Mouse (Mus musculus) brown adipose tissue, adult 24 weeks (tissue): ENCODE results near the gene Arl15. TPM values are rescaled to one million over a fixed set of nuclear protein-coding genes. Genes with fewer than 3 reads are reported as not detected.

Experiments used
- H3K27ac ChIP-seq: fragments of 200-500 bp; replicated peaks from 2 replicates; pipeline ENCODE4 v1.5.1; 2012; ENCODE audit warnings: low read depth, mild to moderate bottlenecking, low read length
- H3K4me1 ChIP-seq: fragments of 200-500 bp; 2 replicates; pipeline ENCODE4 v1.6.1; 2012; ENCODE audit warnings: low read length, mixed read lengths; ENCODE audit not compliant: control insufficient read depth, insufficient read depth, insufficient read length
- H3K4me3 ChIP-seq: fragments of 200-500 bp; 2 replicates; pipeline ENCODE4 v1.5.1; 2012; ENCODE audit warnings: low read depth, mild to moderate bottlenecking, low read length, moderate library complexity; ENCODE audit not compliant: insufficient read depth
- polyA plus RNA-seq: library from polyadenylated mRNA; stranded (reverse); fragments of >200 nt; gene quantifications from 2 replicates; pipeline ENCODE4 v1.2.4, GENCODE M21; 2012; ENCODE audit not compliant: missing spikeins, insufficient read depth, insufficient read length

The Arl15 gene
- polyA plus RNA-seq, 1 experiment = 9.0 TPM

GRCm38 (mm10) chr13:114074471-114074870, 280.2 kb downstream of the Arl15 start:
- Histone ChIP-seq H3K27ac (no peak overlapping the region), H3K4me1 (no peaks in the 10 kb centered on the region), H3K4me3 (no peak overlapping the region)

DNA sequence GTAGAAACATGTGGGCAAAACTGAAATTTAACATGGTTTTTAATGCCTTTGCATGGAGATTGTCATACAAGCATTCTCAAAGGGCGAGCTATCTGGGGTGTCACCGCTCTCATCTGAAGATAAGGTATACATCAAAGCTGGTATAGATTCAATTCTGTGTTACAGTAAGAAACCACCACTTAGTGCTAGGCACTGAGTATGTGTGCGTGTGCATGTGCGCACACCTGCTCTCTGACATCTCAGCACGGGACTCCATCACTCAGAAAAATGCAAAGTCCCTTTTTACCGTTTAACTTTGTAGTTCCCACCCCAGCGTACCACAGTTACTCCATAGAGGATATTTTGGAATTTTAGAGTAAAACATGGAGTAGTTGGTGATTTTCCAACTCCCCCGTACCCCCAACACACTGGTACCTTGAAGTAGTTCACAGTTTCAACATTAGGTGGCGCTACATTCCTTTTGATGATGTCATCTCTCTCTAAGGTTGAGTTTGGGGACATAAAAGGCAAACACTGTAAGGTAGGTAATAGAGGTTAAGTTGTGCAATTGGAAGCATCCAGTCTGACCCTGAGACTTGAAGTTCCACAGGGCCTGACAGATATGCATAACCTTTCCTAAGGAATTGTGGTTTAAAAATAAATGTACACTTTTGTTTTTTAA, 281.5 kb downstream of the Arl15 start:
- Histone ChIP-seq H3K4me3 (no peak overlapping the region), H3K27ac (no peak overlapping the region), H3K4me1 (no peaks in the 10 kb centered on the region)

DNA sequence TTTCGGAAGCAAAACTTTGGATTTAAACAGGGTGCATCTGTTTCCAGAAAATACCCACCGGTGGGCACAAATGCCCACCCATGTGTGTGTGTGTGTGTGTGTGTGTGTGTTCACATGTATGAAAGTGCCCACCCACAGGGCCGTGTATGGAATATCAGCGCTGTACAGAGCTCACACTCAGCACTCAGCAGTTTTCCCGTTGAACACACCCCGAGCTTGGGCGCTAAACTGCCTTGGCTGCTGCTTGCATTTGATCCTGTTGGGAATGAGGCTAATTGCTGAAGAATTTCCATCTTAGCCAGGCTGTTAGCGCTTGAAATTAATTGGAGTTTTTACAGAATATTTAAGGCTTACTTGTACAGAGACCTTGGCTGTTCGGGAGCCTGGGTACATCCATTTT, 282.9 kb downstream of the Arl15 start:
- Histone ChIP-seq H3K4me1 (no peaks in the 10 kb centered on the region), H3K27ac (no peak overlapping the region), H3K4me3 (no peak overlapping the region)

GRCm38 (mm10) chr13:114077584-114078270, 283.4 kb downstream of the Arl15 start:
- no peaks in the 10 kb centered on the region for H3K4me1 ChIP-seq
- no peak overlapping the region for H3K27ac ChIP-seq
- H3K4me3 ChIP-seq = no peak overlapping the region

- no peak overlapping the region for H3K27ac ChIP-seq
- H3K4me1 ChIP-seq = no peaks in the 10 kb centered on the region
- no peak overlapping the region for H3K4me3 ChIP-seq
These were observed 284.5 kb downstream of the Arl15 start for GRCm38 (mm10) chr13:114078851-114079250.

DNA sequence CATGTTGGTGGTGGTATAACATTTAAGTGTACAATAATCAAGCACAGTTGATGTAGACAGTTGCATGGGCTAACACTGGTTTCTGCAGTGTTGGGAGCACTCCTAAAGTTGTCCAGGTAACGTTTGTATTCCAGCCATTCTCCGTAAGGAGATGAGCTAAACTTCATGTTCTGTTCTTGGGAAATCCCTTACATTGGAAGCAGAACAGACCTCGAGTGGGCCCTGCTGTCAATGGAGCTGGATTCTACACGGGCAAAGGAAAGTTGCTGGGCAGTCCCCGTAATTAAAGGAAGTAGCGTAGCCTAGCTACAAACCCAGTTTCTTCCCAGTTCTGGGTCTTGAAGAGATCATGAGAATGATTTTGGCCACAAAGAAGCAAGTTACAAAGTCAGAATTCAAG, 285.4 kb downstream of the Arl15 start:
- Histone ChIP-seq H3K4me3 (no peak overlapping the region), H3K4me1 (no peaks in the 10 kb centered on the region), H3K27ac (no peak overlapping the region)

DNA sequence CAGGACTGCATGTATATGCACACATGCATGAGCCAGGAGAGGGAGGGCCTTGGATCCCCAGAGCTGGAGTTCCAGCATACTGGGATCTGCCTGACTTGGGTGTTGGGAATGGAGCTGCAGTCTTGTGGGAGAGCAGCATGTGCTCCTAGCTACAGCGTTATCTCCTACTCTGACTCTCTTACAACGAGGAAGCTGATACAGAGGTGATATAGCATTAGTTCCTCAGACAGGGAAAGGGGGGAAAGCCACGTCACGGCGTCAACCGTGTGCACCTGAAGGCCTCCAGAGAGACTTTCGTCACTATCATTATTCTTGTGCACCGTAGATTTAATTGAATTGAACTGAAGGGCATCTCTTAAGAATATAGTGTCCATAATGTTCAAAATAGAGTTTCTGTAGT, 286.2 kb downstream of the Arl15 start:
- Histone ChIP-seq H3K4me1 (no peaks in the 10 kb centered on the region), H3K27ac (no peak overlapping the region), H3K4me3 (no peak overlapping the region)

DNA sequence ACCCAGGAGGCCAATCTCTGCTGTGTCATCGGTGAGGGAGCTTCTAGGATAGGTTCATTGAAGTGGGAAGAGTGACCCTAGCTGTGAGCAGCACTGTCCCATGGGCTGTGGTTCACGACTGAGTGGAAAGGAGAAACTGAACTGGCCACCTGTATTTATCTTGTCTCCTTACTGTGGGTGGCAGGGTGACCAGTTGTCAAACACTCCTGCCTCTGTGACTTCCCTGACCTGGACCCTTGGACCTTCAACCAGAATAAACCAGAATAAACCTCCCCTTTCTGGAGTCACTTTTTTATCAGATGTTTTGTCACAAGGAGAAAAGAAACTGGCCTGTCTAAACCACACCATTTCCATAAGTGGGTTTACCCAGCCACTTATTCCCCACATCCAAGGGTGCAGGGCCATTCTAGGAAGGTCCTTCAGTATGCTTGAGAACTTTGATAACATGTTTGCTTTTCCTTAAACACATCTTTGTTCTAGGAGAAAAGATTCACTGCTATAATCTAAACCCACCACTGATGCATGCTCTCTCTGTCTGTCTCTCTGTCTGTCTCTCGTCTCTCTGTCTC, 289.3 kb downstream of the Arl15 start:
- H3K4me1 ChIP-seq = no peaks in the 10 kb centered on the region
- H3K4me3 ChIP-seq = no peak overlapping the region
- no peak overlapping the region for H3K27ac ChIP-seq

- H3K4me3 ChIP-seq = no peak overlapping the region
- H3K4me1 ChIP-seq = no peaks in the 10 kb centered on the region
- no peak overlapping the region for H3K27ac ChIP-seq
These were observed 291.1 kb downstream of the Arl15 start for GRCm38 (mm10) chr13:114085442-114085841.

DNA sequence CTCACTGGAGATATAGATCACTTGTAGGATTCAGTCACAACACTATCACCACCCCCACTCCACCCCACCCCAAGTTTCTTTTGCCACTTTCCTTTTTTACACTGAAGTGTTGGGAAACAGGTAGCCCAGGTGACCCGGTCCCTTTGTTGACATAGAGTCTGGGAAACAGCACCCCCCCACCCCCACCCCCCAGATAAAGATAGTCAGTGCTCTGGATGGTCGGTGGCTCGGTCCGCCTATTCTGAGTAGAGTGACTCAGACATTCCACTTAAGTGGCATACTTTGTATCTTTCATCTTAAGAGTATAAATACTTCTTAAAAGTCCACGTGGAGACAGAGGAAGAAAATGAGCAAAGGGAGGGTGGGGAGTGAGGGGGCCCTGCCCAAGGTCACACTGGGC, 292.0 kb downstream of the Arl15 start:
- H3K27ac ChIP-seq = no peak overlapping the region
- H3K4me3 ChIP-seq = no peak overlapping the region
- H3K4me1 ChIP-seq = no peaks in the 10 kb centered on the region

DNA sequence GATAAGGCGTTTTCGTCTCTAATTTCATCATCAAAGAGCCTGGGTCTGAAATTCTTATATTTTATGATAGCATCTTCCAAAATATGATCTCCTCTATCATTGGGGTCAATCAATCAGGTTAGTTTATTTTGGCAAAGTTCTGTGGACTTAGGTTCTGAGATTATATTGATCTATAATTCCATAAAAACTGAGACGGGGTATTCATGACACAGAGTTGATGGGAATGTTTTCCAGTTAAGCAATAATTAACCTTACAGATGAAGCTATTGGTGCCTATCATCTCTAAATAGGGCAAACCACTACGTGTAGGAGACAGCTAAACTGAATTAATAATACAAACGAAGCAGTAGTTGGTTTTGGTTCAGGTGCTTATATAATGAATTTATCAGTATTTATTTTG, 292.5 kb downstream of the Arl15 start:
- H3K4me3 ChIP-seq = no peak overlapping the region
- no peaks in the 10 kb centered on the region for H3K4me1 ChIP-seq
- no peak overlapping the region for H3K27ac ChIP-seq

DNA sequence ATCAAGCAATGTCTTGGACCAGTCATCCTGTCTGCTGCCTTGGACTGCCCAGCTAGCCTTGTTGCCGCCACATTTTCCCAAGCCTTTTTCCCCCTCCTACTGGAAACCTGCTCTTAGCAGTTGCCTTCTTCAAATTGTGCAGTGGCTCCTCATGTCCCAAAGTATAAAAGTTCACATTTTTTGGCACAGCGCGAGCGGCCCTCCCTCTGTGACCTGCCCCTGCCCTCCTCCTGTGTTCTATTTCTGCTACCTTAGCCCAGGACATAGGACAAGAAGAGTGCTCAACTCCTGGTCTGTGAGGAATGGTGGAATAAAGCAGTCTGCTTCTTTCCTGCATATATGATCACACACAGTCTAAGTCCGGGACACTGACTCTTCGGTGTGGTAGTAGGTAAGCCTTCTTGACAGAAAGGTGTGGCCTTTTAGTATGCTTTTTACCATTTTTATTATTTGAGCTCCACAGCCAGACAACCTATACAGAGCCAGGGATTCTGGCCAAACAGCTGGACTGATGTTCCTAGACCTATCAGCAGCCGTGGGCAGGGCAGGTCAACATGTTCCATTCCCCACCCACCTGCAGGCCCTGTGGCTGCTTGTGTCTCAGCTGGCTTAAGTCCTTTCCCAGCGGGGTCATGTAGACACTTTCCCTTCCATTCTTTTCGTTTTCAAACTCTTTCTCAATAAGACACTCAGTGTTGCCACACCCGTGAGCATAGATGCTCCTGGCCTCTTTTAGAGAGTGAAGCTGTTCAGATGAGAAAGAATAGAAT, 293.6 kb downstream of the Arl15 start:
- Histone ChIP-seq H3K4me1 (no peaks in the 10 kb centered on the region), H3K4me3 (no peak overlapping the region), H3K27ac (no peak overlapping the region)

GRCm38 (mm10) chr13:114090786-114091185, 296.5 kb downstream of the Arl15 start:
- H3K4me3 ChIP-seq = no peak overlapping the region
- H3K27ac ChIP-seq = no peak overlapping the region
- peaks cover 4% of the 10 kb centered on the region; the same call in 1 of the 2 replicates for H3K4me1 ChIP-seq

GRCm38 (mm10) chr13:114091231-114091630, 296.9 kb downstream of the Arl15 start:
- Histone ChIP-seq H3K4me3 (no peak overlapping the region), H3K4me1 (peaks cover 4% of the 10 kb centered on the region), H3K27ac (no peak overlapping the region)

DNA sequence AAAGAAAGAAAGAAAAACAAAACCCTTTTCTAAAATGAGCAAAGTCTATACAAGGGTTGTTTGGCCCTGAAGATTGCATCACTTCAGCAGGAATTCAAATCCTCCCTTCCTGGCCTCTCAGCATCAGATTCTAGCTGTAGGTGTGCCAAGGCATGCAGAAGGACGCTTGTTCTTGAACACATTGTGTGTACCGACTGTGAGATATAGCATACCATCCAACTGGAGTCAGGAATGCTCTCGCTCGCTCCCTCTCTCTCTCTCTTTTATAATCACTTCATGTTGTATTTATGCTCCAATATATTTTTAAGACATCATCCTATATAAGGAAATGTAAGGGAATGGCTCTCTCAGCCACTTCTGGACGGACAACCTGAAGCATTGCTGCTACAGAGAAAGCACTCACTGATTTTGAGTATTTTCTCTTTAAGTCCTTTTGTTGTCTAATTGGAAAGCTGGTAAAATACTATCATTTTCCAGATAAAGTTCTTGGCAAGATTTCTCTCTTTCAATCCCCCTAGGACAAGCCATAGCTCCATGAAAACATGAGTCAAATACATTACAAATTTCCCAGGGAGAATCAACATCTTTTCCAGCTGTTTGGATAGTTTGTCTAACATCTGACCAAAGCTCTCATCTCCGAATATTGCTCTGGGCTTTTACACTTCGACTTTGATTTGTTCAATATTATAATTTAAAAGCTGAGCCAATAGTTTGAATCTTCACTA, 300.0 kb downstream of the Arl15 start:
- no peak overlapping the region for H3K27ac ChIP-seq
- H3K4me1 ChIP-seq = peaks cover 7% of the 10 kb centered on the region
- no peak overlapping the region for H3K4me3 ChIP-seq
